Mouse (Mus musculus): Measurements from ENCODE around the gene Nek6. TPM values are rescaled to one million over a fixed set of nuclear protein-coding genes. Genes with fewer than 3 reads are reported as not detected.

The Nek6 gene
- polyA plus RNA-seq, 1 experiment from 2014 or later, result 72.9 TPM

DNA sequence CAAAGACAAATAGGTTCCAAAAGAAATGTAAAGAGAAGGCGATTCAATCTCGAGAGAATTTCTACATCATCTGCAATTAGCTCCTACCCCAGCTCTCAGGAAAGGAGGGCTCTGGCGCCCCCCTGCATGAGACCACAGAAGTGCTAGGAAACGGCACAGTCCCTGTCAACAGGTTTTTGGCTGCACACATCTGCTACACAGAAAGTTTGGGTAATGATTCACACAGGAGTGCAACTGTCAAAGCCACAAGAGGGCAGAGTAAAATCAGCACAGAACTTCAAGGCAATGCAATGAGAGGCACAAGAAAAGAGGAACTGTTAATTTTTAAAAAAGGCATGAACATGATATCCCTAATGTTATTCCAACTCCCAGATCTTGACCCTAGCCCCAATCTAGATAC is 104.6 kb downstream of the Nek6 start:
- H3K4me1 ChIP-seq (replicated peaks), result peaks cover 63% of the 10 kb centered on the region
- peak overlapping the region; percentile 82 for H3K27ac ChIP-seq
- H3K4me3 ChIP-seq (replicated peaks), result no peak overlapping the region
- ATAC-seq, result no peak
- H3K4me2 ChIP-seq (replicated peaks), result no peak overlapping the region
- WGBS, result 55% methylated on average over 4 of the region's 4 CpGs
- no peaks in the 10 kb centered on the region for H3K9me3 ChIP-seq
- H3K27me3 ChIP-seq, result no peaks in the 10 kb centered on the region
- no peak overlapping the region for H3K9ac ChIP-seq (replicated peaks)
- peaks cover 17% of the 10 kb centered on the region for H3K36me3 ChIP-seq

DNA sequence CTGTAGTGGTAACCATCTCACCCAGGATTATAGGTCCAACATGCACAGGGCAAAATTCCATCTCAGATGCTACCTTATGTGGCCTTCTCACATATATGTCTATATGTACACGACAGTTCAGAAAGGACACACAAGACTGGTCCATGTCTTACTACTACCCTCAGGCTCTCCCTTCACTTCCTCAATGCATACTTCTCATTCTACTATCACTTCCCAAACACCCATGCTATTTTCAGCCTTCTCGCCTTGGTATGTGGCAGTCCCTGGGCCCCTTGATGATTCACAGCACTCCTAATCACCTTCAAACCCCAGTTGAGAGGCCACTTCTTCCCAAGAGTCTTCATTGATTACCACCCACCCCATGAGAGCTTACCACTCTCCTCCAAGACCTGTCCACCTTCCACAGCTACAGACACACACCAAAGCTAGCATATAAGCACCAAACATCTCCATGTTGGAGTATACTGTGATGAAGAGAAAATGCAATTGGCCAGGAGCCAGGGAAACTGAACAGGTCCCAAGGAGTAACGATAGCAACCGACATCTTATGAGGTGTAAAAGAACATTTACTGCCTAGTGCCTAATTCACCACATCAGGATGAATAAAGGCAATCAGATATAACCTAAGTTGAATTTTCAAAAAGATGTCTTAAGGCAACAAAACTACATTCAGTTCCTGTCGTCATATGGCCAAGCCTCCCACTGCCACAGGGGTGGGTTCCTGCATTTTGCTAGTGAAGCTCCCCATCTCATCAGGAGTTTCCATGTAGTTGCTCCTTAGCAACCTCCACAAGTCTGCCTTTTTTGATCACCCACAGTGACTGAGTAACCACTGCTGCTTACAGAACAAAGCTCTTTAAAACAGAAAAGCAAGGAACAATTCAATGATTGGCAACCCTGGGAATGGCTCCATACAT is 105.8 kb downstream of the Nek6 start:
- Histone ChIP-seq H3K9ac (replicated peaks) (no peak overlapping the region), H3K4me2 (replicated peaks) (no peak overlapping the region), H3K4me1 (replicated peaks) (peaks cover 73% of the 10 kb centered on the region), H3K27ac (no peak overlapping the region), H3K36me3 (peaks cover 17% of the 10 kb centered on the region), H3K4me3 (replicated peaks) (no peak overlapping the region), H3K9me3 (no peaks in the 10 kb centered on the region), H3K27me3 (no peaks in the 10 kb centered on the region)
- 92% methylated on average over 5 of the region's 5 CpGs for WGBS
- no peak for ATAC-seq

DNA sequence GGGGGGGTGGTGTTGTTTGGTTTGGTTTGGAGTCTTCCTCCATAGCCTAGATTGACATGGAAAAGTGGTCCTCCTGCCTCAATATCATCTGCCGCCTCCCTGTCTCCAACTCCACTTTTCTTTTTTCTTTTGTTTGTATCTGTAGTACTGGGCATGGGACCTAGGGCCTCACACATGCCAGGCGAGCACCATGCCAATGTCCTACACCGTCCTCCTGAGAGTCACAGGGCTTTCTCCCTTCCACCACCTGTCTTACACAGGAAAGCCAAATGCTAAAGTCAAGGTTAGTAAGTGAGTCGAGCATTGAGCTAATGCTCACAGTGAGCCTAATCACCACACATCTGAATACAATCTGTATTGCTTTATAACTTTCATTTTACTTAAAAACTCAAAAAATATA is 108.3 kb downstream of the Nek6 start:
- Histone ChIP-seq H3K27me3 (no peaks in the 10 kb centered on the region), H3K27ac (no peak overlapping the region), H3K9me3 (no peaks in the 10 kb centered on the region), H3K36me3 (peaks cover 12% of the 10 kb centered on the region), H3K4me1 (replicated peaks) (peaks cover 62% of the 10 kb centered on the region), H3K9ac (replicated peaks) (no peak overlapping the region), H3K4me3 (replicated peaks) (no peak overlapping the region), H3K4me2 (replicated peaks) (no peak overlapping the region)
- WGBS, result 89% methylated on average over 4 of the region's 4 CpGs
- no peak for ATAC-seq

GRCm38 (mm10) chr2:38621076-38621475 is 109.6 kb downstream of the Nek6 start:
- 81% methylated on average over 4 of the region's 4 CpGs for WGBS
- Histone ChIP-seq H3K27ac (peak overlapping the region; percentile 81), H3K4me3 (replicated peaks) (no peak overlapping the region), H3K4me1 (replicated peaks) (peaks cover 49% of the 10 kb centered on the region), H3K27me3 (no peaks in the 10 kb centered on the region), H3K9me3 (no peaks in the 10 kb centered on the region), H3K36me3 (peaks cover 12% of the 10 kb centered on the region), H3K4me2 (replicated peaks) (0 out of 2 replicates have a peak overlapping the region, but pooled peaks have one; percentile 9), H3K9ac (replicated peaks) (0 out of 2 replicates have a peak overlapping the region, but pooled peaks have one; percentile 1)
- peak; percentile 29 for ATAC-seq

GRCm38 (mm10) chr2:38621610-38622021 is 110.2 kb downstream of the Nek6 start:
- Histone ChIP-seq H3K4me2 (replicated peaks) (peak overlapping the region; percentile 9; the same call in 1 of the 2 replicates), H3K27me3 (no peaks in the 10 kb centered on the region)

DNA sequence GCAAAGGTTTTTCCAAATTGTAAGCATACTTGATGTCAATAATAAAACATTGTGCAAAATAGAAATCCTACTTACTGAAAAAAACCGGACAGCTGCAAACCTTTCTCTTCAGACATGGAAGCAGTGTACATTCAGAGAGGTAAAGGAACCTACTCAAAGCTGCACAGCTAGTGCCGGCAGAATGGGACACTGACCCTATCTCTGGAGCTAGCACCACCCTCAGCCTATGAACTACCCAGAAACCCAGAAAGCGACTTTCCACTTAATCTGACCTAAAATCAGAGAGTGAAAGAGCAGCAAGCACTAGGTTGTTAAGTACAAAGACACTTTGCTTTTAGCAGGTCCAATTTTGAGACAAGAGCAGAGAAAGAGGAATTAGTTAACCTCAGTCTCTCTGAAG is 112.0 kb downstream of the Nek6 start:
- no peak for ATAC-seq
- H3K9me3 ChIP-seq, result no peaks in the 10 kb centered on the region

More at GRCm38 (mm10) chr2:38621610-38622021, 110.2 kb downstream of the Nek6 start:
- ATAC-seq, result peak; percentile 87
- Histone ChIP-seq H3K9me3 (no peaks in the 10 kb centered on the region), H3K36me3 (peaks cover 16% of the 10 kb centered on the region), H3K4me3 (replicated peaks) (no peak overlapping the region), H3K27ac (peak overlapping the region; percentile 81), H3K4me1 (replicated peaks) (peaks cover 44% of the 10 kb centered on the region), H3K9ac (replicated peaks) (no peak overlapping the region)
- WGBS, result 31% methylated on average over 6 of the region's 6 CpGs

DNA sequence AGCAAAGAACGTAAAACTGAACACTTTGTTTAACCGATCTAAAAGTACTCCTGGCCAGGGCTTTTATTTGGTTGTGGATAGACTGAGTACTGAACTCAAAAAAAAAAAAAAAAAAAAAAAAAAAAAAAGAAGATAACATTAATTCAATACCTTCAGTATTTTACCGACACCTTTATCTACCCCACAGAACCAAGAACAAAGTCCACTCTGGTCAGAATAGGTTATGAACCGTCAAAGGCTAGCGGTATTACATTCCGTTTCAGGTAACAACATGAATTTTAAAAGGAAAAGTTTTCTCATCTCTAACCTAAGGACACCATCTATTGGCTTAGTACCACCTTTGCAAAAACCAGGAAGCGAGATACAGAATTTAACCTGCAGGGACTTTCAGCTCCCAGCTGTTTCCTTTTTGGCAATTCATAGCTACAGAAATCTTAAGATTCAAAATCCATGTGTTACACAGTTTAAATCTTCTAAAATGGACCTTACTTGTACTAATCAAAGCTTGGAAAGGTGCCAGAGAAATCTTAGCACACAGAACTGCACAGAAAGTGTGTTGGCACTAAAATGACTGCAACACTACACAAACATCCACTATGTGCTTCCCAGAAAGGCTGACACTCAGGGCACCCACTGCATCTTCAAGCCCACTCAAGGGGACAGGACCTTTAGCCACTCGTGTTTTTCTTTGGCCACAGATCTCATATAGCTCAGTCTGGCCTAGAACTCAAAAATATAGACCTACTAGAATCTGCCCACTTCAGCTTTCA is 112.6 kb downstream of the Nek6 start:
- peaks cover 25% of the 10 kb centered on the region for H3K36me3 ChIP-seq
- no peak for ATAC-seq
- H3K9ac ChIP-seq (replicated peaks), result no peak overlapping the region
- H3K27me3 ChIP-seq, result no peaks in the 10 kb centered on the region
- H3K4me2 ChIP-seq (replicated peaks), result no peak overlapping the region
- H3K27ac ChIP-seq, result no peak overlapping the region
- no peak overlapping the region for H3K4me3 ChIP-seq (replicated peaks)
- H3K9me3 ChIP-seq, result no peaks in the 10 kb centered on the region
- 86% methylated on average over 8 of the region's 8 CpGs for WGBS
- H3K4me1 ChIP-seq (replicated peaks), result peaks cover 31% of the 10 kb centered on the region

More for the DNA sequence above, 112.0 kb downstream of the Nek6 start:
- Histone ChIP-seq H3K27ac (no peak overlapping the region), H3K4me2 (replicated peaks) (no peak overlapping the region), H3K36me3 (peaks cover 22% of the 10 kb centered on the region), H3K9ac (replicated peaks) (no peak overlapping the region), H3K4me1 (replicated peaks) (peaks cover 31% of the 10 kb centered on the region), H3K27me3 (no peaks in the 10 kb centered on the region), H3K4me3 (replicated peaks) (no peak overlapping the region)
- WGBS, result 87% methylated on average over 3 of the region's 3 CpGs

DNA sequence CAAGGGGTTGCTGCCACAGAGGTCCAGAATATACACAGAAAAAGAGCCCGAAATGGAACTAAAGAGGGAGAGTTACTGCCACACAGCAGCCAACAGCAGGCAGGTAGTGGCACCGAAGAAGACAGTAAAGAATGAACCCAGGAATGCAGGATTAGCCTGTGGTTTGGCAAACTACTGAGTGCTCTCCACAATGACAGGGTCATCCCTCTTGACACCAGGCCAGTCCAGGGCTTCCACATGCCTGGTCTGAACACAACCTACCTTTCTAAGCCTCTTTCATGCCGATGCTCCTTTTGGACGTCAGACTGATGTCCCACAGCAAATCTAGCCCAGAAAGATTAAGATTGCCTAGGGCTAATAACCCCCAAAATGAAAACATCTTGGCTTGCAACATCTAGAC is 117.4 kb downstream of the Nek6 start:
- Histone ChIP-seq H3K4me2 (replicated peaks) (no peak overlapping the region), H3K9me3 (no peaks in the 10 kb centered on the region), H3K27me3 (no peaks in the 10 kb centered on the region), H3K4me3 (replicated peaks) (no peak overlapping the region), H3K27ac (no peak overlapping the region), H3K36me3 (peaks cover 63% of the 10 kb centered on the region), H3K9ac (replicated peaks) (no peak overlapping the region), H3K4me1 (replicated peaks) (no peaks in the 10 kb centered on the region)
- WGBS, result 93% methylated on average over 4 of the region's 4 CpGs
- ATAC-seq, result no peak

DNA sequence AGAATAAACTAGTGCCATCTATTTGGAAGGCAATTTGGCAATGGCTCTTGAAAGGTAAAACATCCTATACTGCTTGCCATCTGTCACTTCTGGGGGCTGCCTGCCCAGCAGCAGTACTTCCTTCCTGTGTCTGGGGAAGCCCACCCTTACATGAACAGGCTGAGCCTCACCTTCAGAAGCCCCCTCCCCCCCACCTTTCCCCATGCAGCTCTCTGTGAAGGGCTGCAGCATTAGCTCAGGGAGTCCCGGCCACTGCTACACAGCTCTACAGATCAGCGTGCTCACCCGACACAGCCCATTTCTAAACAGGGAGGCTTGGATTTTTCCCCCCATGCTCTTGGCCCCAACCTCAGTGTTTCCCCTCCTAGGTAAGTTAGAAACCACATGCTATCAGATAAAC is 118.0 kb downstream of the Nek6 start:
- no peaks in the 10 kb centered on the region for H3K27me3 ChIP-seq
- no peaks in the 10 kb centered on the region for H3K4me1 ChIP-seq (replicated peaks)
- peaks cover 68% of the 10 kb centered on the region for H3K36me3 ChIP-seq
- WGBS, result 98% methylated on average over 3 of the region's 3 CpGs
- H3K4me2 ChIP-seq (replicated peaks), result no peak overlapping the region
- H3K27ac ChIP-seq, result no peak overlapping the region
- no peaks in the 10 kb centered on the region for H3K9me3 ChIP-seq
- no peak overlapping the region for H3K9ac ChIP-seq (replicated peaks)
- ATAC-seq, result no peak
- no peak overlapping the region for H3K4me3 ChIP-seq (replicated peaks)

- no peak for ATAC-seq
- 88% methylated on average over 2 of the region's 2 CpGs for WGBS
- H3K4me1 ChIP-seq (replicated peaks), result no peaks in the 10 kb centered on the region
Measured at GRCm38 (mm10) chr2:38630574-38630973, 119.1 kb downstream of the Nek6 start.

DNA sequence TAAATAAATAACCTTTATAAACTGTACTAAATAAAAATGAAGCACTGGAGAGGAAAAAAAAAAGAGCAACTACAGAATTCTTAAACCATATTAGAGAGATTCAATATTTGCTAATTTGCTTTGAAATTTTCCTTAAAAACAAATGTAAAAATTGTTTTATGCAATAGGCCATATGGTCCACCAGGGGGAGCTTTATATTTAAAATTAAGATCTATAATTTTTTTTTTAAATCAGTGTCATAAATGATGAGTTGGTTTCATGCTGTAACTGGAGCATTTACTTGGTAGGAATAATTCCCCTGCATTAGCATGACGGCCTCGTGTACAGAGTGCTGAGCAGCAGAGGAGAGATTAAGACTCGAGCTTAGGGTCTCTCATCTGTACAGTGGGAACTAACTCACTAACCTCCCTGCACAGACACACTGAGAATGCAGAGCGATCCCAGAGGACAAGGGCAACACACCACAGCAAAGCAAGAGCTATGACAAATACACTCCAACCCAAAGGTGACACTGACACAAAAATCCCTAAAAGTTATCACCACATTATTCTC is 126.3 kb downstream of the Nek6 start:
- 80% methylated on average over 4 of the region's 4 CpGs for WGBS
- H3K36me3 ChIP-seq, result peaks cover 76% of the 10 kb centered on the region
- H3K9me3 ChIP-seq, result no peaks in the 10 kb centered on the region

More at GRCm38 (mm10) chr2:38630574-38630973, 119.1 kb downstream of the Nek6 start:
- Histone ChIP-seq H3K36me3 (peaks cover 80% of the 10 kb centered on the region), H3K27me3 (no peaks in the 10 kb centered on the region), H3K4me3 (replicated peaks) (no peak overlapping the region), H3K27ac (no peak overlapping the region), H3K9ac (replicated peaks) (no peak overlapping the region), H3K9me3 (no peaks in the 10 kb centered on the region), H3K4me2 (replicated peaks) (no peak overlapping the region)

DNA sequence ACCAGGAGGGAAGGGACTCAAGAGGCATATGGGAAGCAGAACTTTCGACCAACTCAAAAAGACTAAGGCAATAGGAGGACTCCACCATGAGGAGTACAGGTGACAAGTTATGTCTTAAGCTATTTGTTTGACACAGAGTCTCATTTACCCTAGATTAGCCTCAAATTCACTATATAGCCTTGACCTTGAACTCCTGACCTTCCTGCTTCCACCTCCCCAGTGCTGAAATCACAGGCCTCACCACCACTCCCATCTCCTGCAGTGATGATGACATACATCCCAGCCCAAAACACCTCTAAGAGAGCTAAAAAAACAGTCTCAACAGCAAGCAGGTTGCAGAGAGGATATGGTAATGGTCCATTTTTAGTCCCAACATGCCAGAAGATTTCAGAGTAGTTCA is 130.3 kb downstream of the Nek6 start:
- Histone ChIP-seq H3K27me3 (no peaks in the 10 kb centered on the region), H3K27ac (no peak overlapping the region), H3K4me3 (replicated peaks) (no peak overlapping the region), H3K9ac (replicated peaks) (no peak overlapping the region), H3K36me3 (peaks cover 42% of the 10 kb centered on the region), H3K4me2 (replicated peaks) (no peak overlapping the region), H3K9me3 (no peaks in the 10 kb centered on the region), H3K4me1 (replicated peaks) (peaks cover 16% of the 10 kb centered on the region)
- WGBS, result 95% methylated on average over 1 of the region's 1 CpGs
- ATAC-seq, result no peak

More for the DNA sequence above, 126.3 kb downstream of the Nek6 start:
- ATAC-seq, result no peak
- no peaks in the 10 kb centered on the region for H3K27me3 ChIP-seq
- H3K9ac ChIP-seq (replicated peaks), result no peak overlapping the region
- H3K4me2 ChIP-seq (replicated peaks), result no peak overlapping the region
- no peak overlapping the region for H3K27ac ChIP-seq
- H3K4me1 ChIP-seq (replicated peaks), result peaks cover 6% of the 10 kb centered on the region
- H3K4me3 ChIP-seq (replicated peaks), result no peak overlapping the region
